Mouse (Mus musculus) olfactory bulb, adult 2 months (tissue): ENCODE measurements around the gene Zc3h6.

Experiments used
- CTCF ChIP-seq: fragments of 200-500 bp; IDR thresholded peaks from 2 replicates; pipeline ENCODE4 v1.5.1; 2012; ENCODE audit warnings: low read depth, mild to moderate bottlenecking, low read length, moderate library complexity; ENCODE audit not compliant: insufficient read depth
- POLR2A ChIP-seq: fragments of 200-500 bp; IDR thresholded peaks from 2 replicates; pipeline ENCODE4 v1.6.1; 2012; ENCODE audit warnings: mild to moderate bottlenecking, low read depth, low read length, moderate library complexity; ENCODE audit not compliant: insufficient read depth

DNA sequence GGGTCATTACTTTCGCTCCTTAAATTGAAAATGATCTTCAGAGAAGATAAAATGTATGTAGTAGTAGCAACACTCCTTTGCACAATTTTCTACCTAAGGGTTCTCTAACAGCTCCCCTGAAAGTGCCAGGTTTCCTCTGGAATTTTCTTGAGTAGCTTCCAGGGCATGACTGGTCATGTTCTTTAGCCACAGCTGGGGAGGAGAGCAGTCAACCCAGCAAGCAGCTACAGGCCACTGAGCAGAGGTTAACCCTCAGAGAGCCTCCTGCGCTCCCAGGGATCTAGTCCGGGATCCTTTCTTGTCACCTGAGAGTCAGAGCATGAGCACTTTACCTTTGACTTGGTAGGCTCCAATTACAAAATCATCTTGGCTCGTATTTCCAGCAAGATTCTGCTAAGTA lies 42.4 kb upstream of the Zc3h6 start:
- TF ChIP-seq POLR2A (no peak), CTCF (no peak)
